Mouse (Mus musculus): ENCODE data around the gene Pgam5. TPM values are rescaled to one million over a fixed set of nuclear protein-coding genes. Genes with fewer than 3 reads are reported as not detected.
A peak's percentile ranks its signal among the peaks of the same experiment; 100 is the strongest.

Pgam5 gene
- polyA plus RNA-seq (2015; fragmentation: Nextera tagmentation; extraction: Ambion mirVana) = 105 and 107 TPM in 2 replicates

DNA sequence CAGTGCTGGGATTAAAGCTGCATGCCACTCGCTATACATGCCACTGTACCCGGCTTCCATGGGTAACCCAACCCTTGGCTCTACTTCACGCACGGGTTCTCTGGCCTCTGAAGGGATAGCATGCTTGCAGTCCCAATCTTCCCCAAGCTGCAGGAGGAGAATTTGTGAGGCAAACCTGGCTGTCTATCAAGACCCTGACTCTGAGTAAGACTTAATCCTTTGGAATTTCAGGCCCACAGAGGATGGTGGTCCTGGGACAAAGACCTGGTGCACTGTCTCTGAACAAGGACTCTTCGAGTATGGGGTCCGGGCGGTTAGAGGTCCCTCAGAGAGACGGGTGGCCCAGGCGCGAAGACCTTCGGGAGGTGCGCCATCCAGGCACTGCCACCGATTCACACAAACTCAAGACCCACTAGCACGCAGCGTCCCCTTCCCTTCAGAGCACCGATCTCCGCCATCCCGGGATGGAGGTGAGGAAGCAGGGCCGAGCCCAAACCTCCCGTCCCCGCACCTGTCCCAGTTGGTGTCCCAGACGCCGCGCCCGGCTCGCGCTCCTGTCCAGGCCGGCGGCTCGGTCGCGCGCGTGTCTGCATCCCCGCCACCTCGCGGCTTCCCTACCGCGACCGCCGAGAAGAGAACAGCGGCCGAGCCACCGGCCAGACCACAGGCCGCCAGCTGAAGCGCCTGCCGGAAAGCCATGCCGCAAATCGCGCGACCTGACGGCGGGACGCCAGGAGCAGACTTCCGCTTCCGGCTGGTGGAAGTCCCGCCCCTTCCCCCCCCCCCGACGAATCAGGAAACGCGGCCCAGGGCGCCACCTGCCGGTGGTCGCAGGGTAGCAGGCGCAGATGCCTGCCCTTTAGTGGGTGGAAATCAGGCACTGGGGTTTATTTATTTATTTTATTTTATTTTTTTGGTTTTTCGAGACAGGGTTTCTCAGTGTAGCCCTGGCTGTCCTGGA is at the start of gene Pgam5:
Gene Pgam5 (minus strand): TSS at position 773 of the 961 bp plus-strand sequence.
- Histone ChIP-seq H3K27ac (replicated peaks) (peak within 1 kb of the TSS; percentile 64), H3K9me3 (no peaks in the 10 kb centered on the region), H3K4me2 (replicated peaks) (peak within 1 kb of the TSS; percentile 95), H3K27me3 (no peaks in the 10 kb centered on the region), H3K36me3 (peaks cover 25% of the 10 kb centered on the region), H3K4me3 (peak within 1 kb of the TSS; percentile 99), H3K4me1 (peaks cover 10% of the 10 kb centered on the region), H3K9ac (replicated peaks) (peak within 1 kb of the TSS; percentile 94)
- ATAC-seq (replicated peaks) = peak; percentile 88
- WGBS = 1% methylated on average over 66 of the region's 66 CpGs

DNA sequence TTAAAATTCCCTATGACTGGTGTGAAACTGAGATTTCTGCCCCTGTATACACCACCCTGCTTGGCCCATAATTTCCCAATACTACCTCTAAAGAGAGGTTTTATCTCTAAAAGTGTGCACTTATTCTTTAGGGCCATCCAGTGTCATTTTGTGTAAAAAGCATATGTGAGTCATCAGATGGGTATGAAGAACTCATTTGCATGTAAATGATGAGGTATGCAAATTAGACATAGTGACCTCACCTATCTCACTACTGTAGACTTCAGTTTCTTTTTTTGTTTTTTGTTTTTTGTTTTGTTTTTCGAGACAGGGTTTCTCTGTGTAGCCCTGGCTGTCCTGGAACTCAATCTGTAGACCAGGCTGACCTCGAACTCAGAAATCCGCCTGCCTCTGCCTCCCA is 43.4 kb upstream of the Pgam5 start:
- H3K27ac ChIP-seq (replicated peaks) = no peak overlapping the region
- H3K27me3 ChIP-seq = no peaks in the 10 kb centered on the region
- no peak overlapping the region for H3K9ac ChIP-seq (replicated peaks)
- peaks cover 24% of the 10 kb centered on the region; the same call in 1 of the 2 replicates for H3K36me3 ChIP-seq
- 63% methylated on average over 3 of the region's 3 CpGs for WGBS
- no peaks in the 10 kb centered on the region for H3K9me3 ChIP-seq
- H3K4me3 ChIP-seq = no peak overlapping the region
- no peaks in the 10 kb centered on the region for H3K4me1 ChIP-seq
- H3K4me2 ChIP-seq (replicated peaks) = no peak overlapping the region
- ATAC-seq (replicated peaks) = no peak

DNA sequence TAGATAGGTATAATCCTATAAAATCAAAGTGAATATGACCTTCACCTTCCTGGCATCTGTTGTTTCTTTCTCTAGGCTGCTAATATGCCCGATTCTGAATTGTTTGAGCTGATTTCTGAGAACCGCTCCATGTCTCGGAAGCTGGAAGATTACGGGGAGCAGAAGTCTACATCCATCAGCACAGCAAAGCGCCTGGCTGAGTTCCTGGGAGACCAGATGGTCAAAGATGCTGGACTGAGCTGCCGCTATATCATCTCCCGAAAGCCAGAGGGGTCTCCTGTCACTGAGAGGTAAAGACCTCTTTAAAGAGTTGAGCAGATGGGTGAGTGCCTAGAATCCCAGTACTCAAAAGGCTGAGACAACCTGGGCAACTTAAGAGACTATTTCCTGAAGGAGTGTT is 39.1 kb upstream of the Pgam5 start:
- Histone ChIP-seq H3K36me3 (peaks cover 20% of the 10 kb centered on the region; the same call in 1 of the 2 replicates), H3K4me3 (no peak overlapping the region), H3K4me2 (replicated peaks) (no peak overlapping the region), H3K4me1 (no peaks in the 10 kb centered on the region), H3K27me3 (no peaks in the 10 kb centered on the region), H3K9ac (replicated peaks) (no peak overlapping the region), H3K27ac (replicated peaks) (no peak overlapping the region), H3K9me3 (no peaks in the 10 kb centered on the region)
- WGBS = 91% methylated on average over 7 of the region's 7 CpGs
- ATAC-seq (replicated peaks) = no peak

DNA sequence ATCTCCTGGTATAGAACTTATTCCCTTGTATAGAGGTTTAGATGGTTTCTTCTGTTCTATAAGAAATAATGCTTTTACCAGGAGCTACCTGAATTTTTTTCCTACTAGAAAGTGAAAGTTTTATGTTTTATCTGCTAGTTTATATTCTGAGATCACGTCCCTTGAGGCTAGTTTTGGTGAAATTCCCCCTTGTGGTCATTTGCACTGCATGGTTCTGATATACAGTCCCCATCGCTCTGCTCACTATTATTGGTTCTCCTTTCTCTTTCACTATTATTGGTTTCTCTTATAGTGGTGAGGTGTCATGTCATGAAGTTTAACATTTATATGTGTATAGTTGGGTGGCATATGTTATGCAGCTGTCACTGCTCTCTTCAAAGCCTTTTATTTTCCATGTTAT is 30.9 kb upstream of the Pgam5 start:
- H3K4me2 ChIP-seq (replicated peaks) = no peak overlapping the region
- no peak overlapping the region for H3K27ac ChIP-seq (replicated peaks)
- no peak overlapping the region for H3K9ac ChIP-seq (replicated peaks)
- no peak overlapping the region for H3K4me3 ChIP-seq
- 88% methylated on average over 2 of the region's 2 CpGs for WGBS
- no peaks in the 10 kb centered on the region for H3K9me3 ChIP-seq
- ATAC-seq (replicated peaks) = no peak
- no peaks in the 10 kb centered on the region for H3K4me1 ChIP-seq
- H3K27me3 ChIP-seq = no peaks in the 10 kb centered on the region
- H3K36me3 ChIP-seq = peaks cover 33% of the 10 kb centered on the region

DNA sequence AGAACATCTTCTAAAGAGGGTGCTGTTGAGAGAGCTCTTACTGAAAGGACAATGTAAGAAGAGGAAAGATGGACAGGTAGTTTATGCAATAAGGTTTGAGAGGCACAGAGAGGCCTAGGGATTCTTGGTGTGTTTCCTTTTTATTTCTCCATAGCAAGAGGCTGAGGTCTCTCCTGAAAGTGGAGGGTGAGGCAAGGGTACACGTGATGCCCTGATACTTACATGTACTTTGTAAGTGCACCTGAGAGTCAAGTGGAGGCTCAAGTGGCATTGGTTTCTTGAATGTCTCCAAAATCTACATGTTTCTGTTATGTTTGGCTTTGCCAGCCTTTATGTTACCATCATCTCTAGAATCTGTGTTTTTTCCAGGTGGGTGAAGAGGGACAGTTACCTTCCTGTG is 26.9 kb upstream of the Pgam5 start:
- no peak for ATAC-seq (replicated peaks)
- 91% methylated on average over 1 of the region's 1 CpGs for WGBS

DNA sequence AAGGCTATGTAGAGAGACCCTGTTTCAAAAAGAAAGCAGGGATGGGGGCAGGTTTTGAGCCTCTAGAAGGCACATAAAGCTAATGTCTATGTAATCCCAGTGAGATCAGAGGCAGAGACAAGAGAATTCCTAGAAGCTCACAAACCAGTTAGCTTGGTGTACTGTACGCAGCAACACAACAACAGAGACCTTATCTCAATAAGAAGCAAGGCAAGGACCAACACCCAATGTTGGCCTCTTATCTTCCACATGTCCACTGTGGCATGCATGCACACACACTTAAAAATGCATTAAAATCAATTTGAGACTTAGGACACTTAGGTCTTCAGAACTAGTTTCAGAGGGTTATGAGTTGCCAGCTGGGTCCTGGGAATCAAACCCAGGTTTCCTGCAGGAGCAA is 21.9 kb upstream of the Pgam5 start:
- Histone ChIP-seq H3K4me3 (no peak overlapping the region), H3K27me3 (no peaks in the 10 kb centered on the region), H3K4me2 (replicated peaks) (no peak overlapping the region), H3K9ac (replicated peaks) (no peak overlapping the region), H3K4me1 (peaks cover 8% of the 10 kb centered on the region), H3K36me3 (peaks cover 17% of the 10 kb centered on the region; the same call in 1 of the 2 replicates), H3K9me3 (no peaks in the 10 kb centered on the region), H3K27ac (replicated peaks) (no peak overlapping the region)
- 98% methylated on average over 1 of the region's 1 CpGs for WGBS
- no peak for ATAC-seq (replicated peaks)

More for the DNA sequence above, 26.9 kb upstream of the Pgam5 start:
- Histone ChIP-seq H3K4me1 (no peaks in the 10 kb centered on the region), H3K4me2 (replicated peaks) (no peak overlapping the region), H3K9me3 (no peaks in the 10 kb centered on the region), H3K27ac (replicated peaks) (no peak overlapping the region), H3K36me3 (peaks cover 41% of the 10 kb centered on the region), H3K27me3 (no peaks in the 10 kb centered on the region), H3K9ac (replicated peaks) (no peak overlapping the region), H3K4me3 (no peak overlapping the region)

DNA sequence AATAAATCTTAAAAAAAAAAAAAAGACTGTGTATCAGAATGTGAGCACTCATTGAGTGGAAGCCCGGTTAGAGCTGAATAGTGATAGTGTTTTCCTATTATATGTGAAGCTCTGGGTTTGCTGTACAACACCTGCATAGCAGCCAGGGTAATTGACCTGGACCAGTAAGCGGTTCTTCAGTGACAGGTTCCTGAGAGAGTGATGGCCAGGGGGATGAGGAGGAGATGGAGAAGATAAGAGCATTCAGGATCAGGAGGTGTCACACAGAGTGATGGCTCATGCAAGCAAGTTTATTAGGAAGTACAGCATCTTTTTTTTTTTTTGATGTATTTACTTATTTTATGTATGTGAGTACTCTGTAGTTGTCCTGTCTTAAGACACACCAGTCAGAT is 17.4 kb upstream of the Pgam5 start:
- peak overlapping the region; percentile 84 for H3K4me2 ChIP-seq (replicated peaks)

DNA sequence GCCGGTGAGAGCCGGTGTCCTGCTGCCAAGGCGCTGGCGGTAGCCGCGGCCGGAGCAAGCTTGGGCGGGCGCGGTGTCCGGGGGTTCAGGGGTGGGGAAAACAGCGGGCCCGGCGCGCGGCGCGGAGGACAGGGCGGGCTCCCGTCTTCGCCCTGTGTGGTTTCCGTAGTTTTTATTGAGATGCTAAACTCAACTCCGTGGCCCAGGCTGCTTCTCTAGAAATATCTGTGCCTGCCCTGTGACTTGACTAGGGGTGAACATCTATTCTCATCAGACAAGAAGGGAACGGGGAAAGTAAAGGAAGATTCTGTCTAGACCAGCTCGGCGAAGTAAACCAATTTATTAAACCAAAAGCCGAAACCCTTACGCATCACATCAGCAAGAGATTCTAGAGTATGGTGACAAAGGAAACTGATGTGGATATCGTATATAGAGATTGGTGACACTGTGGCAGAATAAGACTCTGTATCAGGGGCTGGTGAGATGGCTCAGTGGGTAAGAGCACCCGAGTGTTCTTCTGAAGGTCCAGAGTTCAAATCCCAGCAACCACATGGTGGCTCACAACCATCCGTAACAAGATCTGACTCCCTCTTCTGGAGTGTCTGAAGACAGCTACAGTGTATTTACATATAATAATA is 16.9 kb upstream of the Pgam5 start:
- peak; percentile 74; the same call in 1 of the 2 replicates for ATAC-seq (replicated peaks)
- H3K4me3 ChIP-seq = peak overlapping the region; percentile 85
- WGBS = 2% methylated on average over 31 of the region's 31 CpGs
- peak overlapping the region; percentile 84 for H3K4me2 ChIP-seq (replicated peaks)
- 0 out of 2 replicates have a peak overlapping the region, but pooled peaks have one; percentile 27 for H3K27ac ChIP-seq (replicated peaks)
- no peaks in the 10 kb centered on the region for H3K9me3 ChIP-seq
- H3K27me3 ChIP-seq = 0 out of 2 replicates have a peak, but pooled peaks cover 5% of the 10 kb centered on the region
- peaks cover 19% of the 10 kb centered on the region for H3K4me1 ChIP-seq
- H3K36me3 ChIP-seq = peaks cover 5% of the 10 kb centered on the region; the same call in 1 of the 2 replicates
- H3K9ac ChIP-seq (replicated peaks) = peak overlapping the region; percentile 73

More for the DNA sequence above, 17.4 kb upstream of the Pgam5 start:
- peaks cover 19% of the 10 kb centered on the region for H3K4me1 ChIP-seq
- H3K36me3 ChIP-seq = peaks cover 5% of the 10 kb centered on the region; the same call in 1 of the 2 replicates
- ATAC-seq (replicated peaks) = no peak
- WGBS = 62% methylated on average over 2 of the region's 2 CpGs
- 0 out of 2 replicates have a peak, but pooled peaks cover 5% of the 10 kb centered on the region for H3K27me3 ChIP-seq
- H3K9me3 ChIP-seq = no peaks in the 10 kb centered on the region
- no peak overlapping the region for H3K27ac ChIP-seq (replicated peaks)
- H3K9ac ChIP-seq (replicated peaks) = no peak overlapping the region
- peak overlapping the region; percentile 85 for H3K4me3 ChIP-seq

DNA sequence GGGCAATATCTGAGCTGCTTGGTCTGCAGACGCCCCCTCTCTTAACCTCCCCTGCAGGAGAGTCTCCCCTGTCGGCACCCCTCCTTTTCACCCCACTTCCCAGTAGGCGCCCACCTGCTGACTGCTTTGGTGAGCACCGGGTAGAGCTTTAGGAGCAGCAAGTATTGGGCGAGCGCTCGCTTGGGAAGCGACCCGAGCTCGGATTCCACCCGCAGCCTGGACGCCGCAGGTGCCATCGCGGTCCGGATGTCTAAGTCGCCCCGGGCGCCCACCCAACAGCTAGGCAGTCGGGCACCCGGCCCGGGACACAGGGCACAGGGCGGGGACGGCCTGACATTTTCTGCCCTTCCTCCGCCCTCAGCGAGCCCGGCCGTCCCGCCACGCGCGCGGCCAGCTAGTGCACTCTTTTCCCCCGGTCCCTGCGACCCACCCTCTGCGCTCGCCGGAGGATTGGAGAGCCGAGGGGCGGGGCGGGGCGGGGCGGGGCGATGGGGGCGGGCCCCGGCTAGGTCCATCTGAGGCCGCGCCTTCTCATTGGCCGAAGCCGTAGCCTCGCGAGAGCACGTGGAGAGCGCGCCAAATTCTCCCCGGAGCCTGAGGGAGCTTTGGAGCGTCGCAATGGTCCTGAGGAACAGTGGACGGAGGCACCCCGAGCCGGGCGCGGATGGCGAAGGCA is 16.2 kb upstream of the Pgam5 start, which contains the start of the genes Pxmp2 and Pole:
Gene Pxmp2 (minus strand): TSS at position 417 of the 676 bp plus-strand sequence.
Gene Pole (plus strand): TSS at position 537 of the 676 bp plus-strand sequence.
- peak; percentile 98 for ATAC-seq (replicated peaks)
- H3K27ac ChIP-seq (replicated peaks) = 0 out of 2 replicates have a peak within 1 kb of the TSS, but pooled peaks have one; percentile 27
- H3K4me3 ChIP-seq = peak within 1 kb of the TSS; percentile 85
- WGBS = 0% methylated on average over 64 of the region's 64 CpGs
- no peaks in the 10 kb centered on the region for H3K9me3 ChIP-seq
- H3K4me1 ChIP-seq = peaks cover 19% of the 10 kb centered on the region
- peak within 1 kb of the TSS; percentile 84 for H3K4me2 ChIP-seq (replicated peaks)
- H3K27me3 ChIP-seq = 0 out of 2 replicates have a peak, but pooled peaks cover 5% of the 10 kb centered on the region
- H3K36me3 ChIP-seq = peaks cover 2% of the 10 kb centered on the region; the same call in 1 of the 2 replicates
- peak within 1 kb of the TSS; percentile 73 for H3K9ac ChIP-seq (replicated peaks)

DNA sequence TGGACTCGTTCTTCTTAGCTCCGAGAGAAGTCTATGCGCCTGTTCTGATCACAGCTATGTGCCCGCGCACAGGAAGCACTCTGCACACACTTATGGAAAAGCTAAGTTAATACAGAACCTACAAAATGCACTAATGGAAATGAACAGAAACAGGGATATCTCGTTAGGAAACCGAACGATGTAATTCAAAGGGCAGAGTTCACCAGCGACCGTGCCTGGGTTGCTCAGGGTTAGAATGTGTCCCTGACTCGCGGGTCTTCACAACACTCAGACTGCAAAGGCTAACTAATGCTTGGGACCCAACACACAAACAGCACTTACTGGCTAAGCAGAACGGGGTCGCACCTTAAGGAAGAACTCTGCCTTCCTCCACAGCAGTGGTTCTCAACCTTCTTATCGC is 15.4 kb upstream of the Pgam5 start:
- Histone ChIP-seq H3K4me3 (peak overlapping the region; percentile 85), H3K4me2 (replicated peaks) (peak overlapping the region; percentile 84), H3K27me3 (0 out of 2 replicates have a peak, but pooled peaks cover 5% of the 10 kb centered on the region), H3K27ac (replicated peaks) (no peak overlapping the region), H3K4me1 (peaks cover 19% of the 10 kb centered on the region), H3K9me3 (no peaks in the 10 kb centered on the region), H3K36me3 (no peaks in the 10 kb centered on the region), H3K9ac (replicated peaks) (peak overlapping the region; percentile 73)
- ATAC-seq (replicated peaks) = no peak
- 11% methylated on average over 15 of the region's 15 CpGs for WGBS

DNA sequence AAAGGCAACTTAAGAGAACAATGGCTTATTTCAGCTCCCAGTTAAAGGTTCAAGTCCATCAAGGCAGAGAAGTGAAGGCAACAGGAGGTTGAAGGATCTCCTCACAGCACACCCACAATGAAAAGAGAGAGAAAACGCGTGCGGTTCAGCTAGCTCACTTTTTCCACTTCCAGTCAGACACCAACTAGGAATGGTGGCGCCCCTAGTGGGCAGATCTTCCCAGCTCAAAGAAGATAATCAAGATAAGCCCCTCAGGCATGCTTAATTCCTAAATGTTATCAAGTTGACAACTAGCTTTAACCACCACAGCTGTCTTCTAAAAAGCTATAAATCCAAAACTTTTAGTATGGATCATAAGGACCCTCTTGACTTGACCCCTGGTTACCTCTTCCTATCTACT is 14.8 kb upstream of the Pgam5 start:
- no peak for ATAC-seq (replicated peaks)
- Histone ChIP-seq H3K9me3 (no peaks in the 10 kb centered on the region), H3K27me3 (0 out of 2 replicates have a peak, but pooled peaks cover 5% of the 10 kb centered on the region), H3K4me1 (peaks cover 19% of the 10 kb centered on the region), H3K4me2 (replicated peaks) (no peak overlapping the region), H3K9ac (replicated peaks) (no peak overlapping the region), H3K27ac (replicated peaks) (no peak overlapping the region), H3K36me3 (no peaks in the 10 kb centered on the region), H3K4me3 (no peak overlapping the region)
- 10% methylated on average over 4 of the region's 4 CpGs for WGBS

All from forebrain, embryonic 15.5 days (tissue).